In the genomic region with DNA sequence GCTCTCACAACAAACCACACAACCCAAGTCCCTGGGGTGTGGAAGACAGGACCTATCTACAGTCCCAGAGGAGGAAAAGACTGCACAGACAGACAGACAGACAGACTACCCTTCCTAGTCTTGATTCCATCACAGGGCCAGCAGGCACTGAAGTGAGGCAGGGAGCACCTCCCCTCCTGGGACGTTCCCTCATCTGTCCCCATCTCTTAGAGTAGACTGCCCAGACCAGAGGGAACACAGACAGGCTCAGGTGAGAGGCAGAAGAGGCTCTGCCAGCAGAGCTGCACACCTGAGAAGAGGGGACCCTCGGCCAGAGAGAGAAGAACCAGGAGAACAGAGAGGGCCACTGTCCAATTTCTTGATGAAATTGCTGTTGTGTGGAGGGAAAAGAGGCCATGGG, we compare ENCODE assay signal across 7 mouse cellular contexts.
"Had no signal": no experiment of that assay in that cellular context is flagged by ENCODE, and none has a peak within 500 bp of the region (broad histone marks: within the 10 kb centered on the region; RNA-seq: fewer than 3 reads in every experiment).

No protein-coding gene starts in this region.

- H3K9me3 ChIP-seq: limb, embryonic 12.5 days; liver, embryonic 13.5 days; lung, embryonic 15.5 days; midbrain, embryonic 15.5 days; neural tube, embryonic 13.5 days had no signal

- H3K36me3 ChIP-seq: liver, embryonic 13.5 days; lung, embryonic 15.5 days; midbrain, embryonic 15.5 days; neural tube, embryonic 13.5 days had no signal

- H3K9ac ChIP-seq: limb, embryonic 12.5 days; liver, embryonic 13.5 days; liver, postnatal 0 days; lung, embryonic 15.5 days; midbrain, embryonic 15.5 days; neural tube, embryonic 13.5 days had no signal

- H3K4me3 ChIP-seq: limb, embryonic 12.5 days; liver, embryonic 13.5 days; lung, embryonic 15.5 days; midbrain, embryonic 15.5 days; neural tube, embryonic 13.5 days had no signal

- H3K27ac ChIP-seq: kidney, postnatal 0 days; limb, embryonic 12.5 days; liver, embryonic 13.5 days; lung, embryonic 15.5 days; midbrain, embryonic 15.5 days; neural tube, embryonic 13.5 days had no signal

- H3K27me3 ChIP-seq: limb, embryonic 12.5 days; liver, embryonic 13.5 days; lung, embryonic 15.5 days; midbrain, embryonic 15.5 days; neural tube, embryonic 13.5 days had no signal

- H3K4me2 ChIP-seq: limb, embryonic 12.5 days; liver, embryonic 13.5 days; lung, embryonic 15.5 days; midbrain, embryonic 15.5 days; neural tube, embryonic 13.5 days had no signal
